Mouse (Mus musculus) MEL (cell line): ENCODE results near the gene Auts2. TPM values are rescaled to one million over a fixed set of nuclear protein-coding genes. Genes with fewer than 3 reads are reported as not detected.

Source experiments
- DNase-seq: peaks from one replicate; pipeline ENCODE4 v3.0.0; 2011; ENCODE audit warnings: low read depth, low spot score
- H3K27ac ChIP-seq: 2 replicates; pipeline ENCODE4 v1.5.1; 2012; ENCODE audit warnings: low read depth, mild to moderate bottlenecking, control low read depth, low read length, moderate library complexity; ENCODE audit not compliant: control insufficient read depth
- H3K27me3 ChIP-seq, 2 experiments: fragments of 150-350 bp in 1 of 2; sonication (generic) in 1 of 2; 2 replicates each; pipeline ENCODE4 v1.6.1; 2012; ENCODE audit warnings: low read length in 2 of 2, mild to moderate bottlenecking in 2 of 2, improper control_type of control experiment in 1 of 2, moderate library complexity in 1 of 2; ENCODE audit not compliant: insufficient read depth in 2 of 2, control insufficient read depth in 1 of 2
- H3K36me3 ChIP-seq, 2 experiments: 2 replicates each; pipeline ENCODE4 v1.6.1; 2012 to 2014; ENCODE audit warnings: low read length in 2 of 2, improper control_type of control experiment in 1 of 2, inconsistent platforms in 1 of 2, mild to moderate bottlenecking in 1 of 2; ENCODE audit not compliant: insufficient read depth in 2 of 2, control insufficient read depth in 1 of 2
- H3K4me1 ChIP-seq, 2 experiments: fragments of 150-350 bp in 1 of 2; sonication (generic) in 1 of 2; 2 replicates each; pipeline ENCODE4 v1.6.1; 2012; ENCODE audit warnings: low read length in 2 of 2, improper control_type of control experiment in 1 of 2, mild to moderate bottlenecking in 1 of 2; ENCODE audit not compliant: insufficient read depth in 2 of 2, control insufficient read depth in 1 of 2
- H3K4me3 ChIP-seq, 2 experiments: fragments of 150-350 bp in 1 of 2; sonication (generic) in 1 of 2; 2 replicates each; pipeline ENCODE4 v1.5.1; 2012; ENCODE audit warnings: low read depth in 2 of 2, low read length in 2 of 2, mild to moderate bottlenecking in 2 of 2, moderate library complexity in 2 of 2, control low read depth in 1 of 2, improper control_type of control experiment in 1 of 2; ENCODE audit not compliant: control insufficient read depth in 1 of 2, insufficient read depth in 1 of 2
- H3K79me2 ChIP-seq: 2 replicates; pipeline ENCODE4 v1.6.1; 2012; ENCODE audit warnings: mild to moderate bottlenecking, low read length, moderate library complexity; ENCODE audit not compliant: control insufficient read depth, poor library complexity, insufficient read depth
- H3K9ac ChIP-seq: 2 replicates; pipeline ENCODE4 v1.6.1; 2012; ENCODE audit warnings: low read depth, mild to moderate bottlenecking, control low read depth, low read length, moderate library complexity; ENCODE audit not compliant: control insufficient read depth, poor library complexity, severe bottlenecking
- H3K9me3 ChIP-seq: fragments of 150-350 bp; sonication (generic); replicated peaks from 2 replicates; pipeline ENCODE4 v1.6.1; 2012; ENCODE audit warnings: mild to moderate bottlenecking, low read length, improper control_type of control experiment, moderate library complexity; ENCODE audit not compliant: insufficient read depth
- CHD1 ChIP-seq: IDR thresholded peaks from 2 replicates; pipeline ENCODE4 v1.6.1; 2012; ENCODE audit warnings: low read depth, mild to moderate bottlenecking, inconsistent platforms, low read length, improper control_type of control experiment
- ELF1 ChIP-seq: IDR thresholded peaks from 2 replicates; pipeline ENCODE4 v1.6.1; 2014; ENCODE audit warnings: low read depth, mild to moderate bottlenecking, inconsistent platforms, low read length, improper control_type of control experiment, moderate library complexity
- GABPA ChIP-seq: IDR thresholded peaks from 2 replicates; pipeline ENCODE4 v1.6.1; 2012; ENCODE audit warnings: low read depth, mild to moderate bottlenecking, inconsistent platforms, low read length, improper control_type of control experiment, moderate library complexity
- GATA1 ChIP-seq: IDR thresholded peaks from 2 replicates; pipeline ENCODE4 v1.6.1; 2011; ENCODE audit warnings: low read depth, low read length, improper control_type of control experiment
- KAT2A ChIP-seq: conservative IDR thresholded peaks from 2 replicates; pipeline ENCODE4 v1.6.1; 2012; ENCODE audit warnings: low read depth, low read length, improper control_type of control experiment, inconsistent platforms
- MEF2A ChIP-seq: IDR thresholded peaks from 2 replicates; pipeline ENCODE4 v1.6.1; 2014; ENCODE audit warnings: low read depth, mild to moderate bottlenecking, inconsistent platforms, low read length, improper control_type of control experiment; ENCODE audit not compliant: poor library complexity, insufficient replicate concordance, severe bottlenecking; ENCODE audit errors: extremely low read depth
- MXI1 ChIP-seq: IDR thresholded peaks from 2 replicates; pipeline ENCODE4 v1.6.1; 2011; ENCODE audit warnings: mild to moderate bottlenecking, low read depth, low read length, improper control_type of control experiment
- MYC ChIP-seq: IDR thresholded peaks from 2 replicates; pipeline ENCODE4 v1.6.1; 2011; ENCODE audit warnings: low read depth, mild to moderate bottlenecking, low read length, improper control_type of control experiment, moderate library complexity
- NRF1 ChIP-seq: IDR thresholded peaks from 2 replicates; pipeline ENCODE4 v1.6.1; 2014; ENCODE audit warnings: low read depth, mild to moderate bottlenecking, inconsistent platforms, low read length, improper control_type of control experiment, moderate library complexity; ENCODE audit not compliant: poor library complexity, insufficient read depth, severe bottlenecking
- POLR2A ChIP-seq, 2 experiments: IDR thresholded peaks; 2 replicates each; pipeline ENCODE4 v1.6.1; 2011 to 2012; ENCODE audit warnings: low read length in 2 of 2, mild to moderate bottlenecking in 2 of 2, control low read depth in 1 of 2, improper control_type of control experiment in 1 of 2, low read depth in 1 of 2, moderate library complexity in 1 of 2; ENCODE audit not compliant: control insufficient read depth in 1 of 2, insufficient read depth in 1 of 2, poor library complexity in 1 of 2
- RAD21 ChIP-seq: IDR thresholded peaks from 2 replicates; pipeline ENCODE4 v1.6.1; 2011; ENCODE audit warnings: mild to moderate bottlenecking, low read depth, low read length, improper control_type of control experiment
- SMC3 ChIP-seq: IDR thresholded peaks from 2 replicates; pipeline ENCODE4 v1.6.1; 2011; ENCODE audit warnings: low read depth, low read length, improper control_type of control experiment
- TAL1 ChIP-seq: IDR thresholded peaks from 2 replicates; pipeline ENCODE4 v1.6.1; 2012; ENCODE audit warnings: mild to moderate bottlenecking, inconsistent platforms, low read length, moderate library complexity, mixed read lengths
- UBTF ChIP-seq: IDR thresholded peaks from 2 replicates; pipeline ENCODE4 v1.6.1; 2012; ENCODE audit warnings: low read depth, mild to moderate bottlenecking, inconsistent platforms, low read length, improper control_type of control experiment, moderate library complexity, borderline replicate concordance; ENCODE audit not compliant: insufficient read depth
- USF1 ChIP-seq: IDR thresholded peaks from 2 replicates; pipeline ENCODE4 v1.6.1; 2014; ENCODE audit warnings: low read depth, mild to moderate bottlenecking, inconsistent platforms, low read length, improper control_type of control experiment, moderate library complexity
- USF2 ChIP-seq, 2 experiments: IDR thresholded peaks; 2 replicates each; pipeline ENCODE4 v1.6.1; 2011 to 2012; ENCODE audit warnings: improper control_type of control experiment in 2 of 2, low read length in 2 of 2, borderline replicate concordance in 1 of 2, inconsistent platforms in 1 of 2, low read depth in 1 of 2, mild to moderate bottlenecking in 1 of 2; ENCODE audit not compliant: insufficient read depth in 1 of 2
- ZC3H11A ChIP-seq: IDR thresholded peaks from 2 replicates; pipeline ENCODE4 v1.6.1; 2012; ENCODE audit warnings: low read depth, mild to moderate bottlenecking, inconsistent platforms, low read length, improper control_type of control experiment
- polyA plus RNA-seq, 2 experiments: library from polyadenylated mRNA; stranded (reverse) in 1 of 2; unstranded in 1 of 2; fragments of >175 nt in 1 of 2; fragments of >200 nt in 1 of 2; gene quantifications; 2 replicates each; pipeline versions ENCODE4 v1.2.1 to v1.2.4; 2012; ENCODE audit warnings: low replicate concordance in 2 of 2, low read depth in 1 of 2; ENCODE audit not compliant: insufficient read length in 2 of 2, insufficient read depth in 1 of 2, missing spikeins in 1 of 2
- total RNA-seq: library from RNA; depleted of rRNA; stranded (reverse); fragments of 300-350 nt; gene quantifications from 2 replicates; pipeline ENCODE4 v1.2.3, GENCODE M21; 2012

The Auts2 gene
- total and polyA plus RNA-seq, 3 experiments: not detected

GRCm38 (mm10) chr5:131643176-131644174 lies 899.7 kb downstream of the Auts2 start:
- Histone ChIP-seq H3K9me3 (no peaks in the 10 kb centered on the region), H3K4me1 (no peaks in the 10 kb centered on the region)

GRCm38 (mm10) chr5:131642752-131643151 lies 900.4 kb downstream of the Auts2 start:
- TF ChIP-seq CHD1: no peak
- TF ChIP-seq GABPA: no peak
- no peaks in the 10 kb centered on the region for H3K27me3 ChIP-seq
- no peak overlapping the region for H3K4me3 ChIP-seq
- H3K79me2 ChIP-seq: no peaks in the 10 kb centered on the region
- no peaks in the 10 kb centered on the region for H3K36me3 ChIP-seq
- DNase-seq: no peak
- no peaks in the 10 kb centered on the region for H3K9me3 ChIP-seq
- no peaks in the 10 kb centered on the region for H3K4me1 ChIP-seq
- H3K27ac ChIP-seq: no peak overlapping the region
- no peak overlapping the region for H3K9ac ChIP-seq

More at GRCm38 (mm10) chr5:131643176-131644174, 899.7 kb downstream of the Auts2 start:
- TF ChIP-seq USF2 (IDR thresholded peaks at IDR 0.05; ENCODE audit: borderline replicate concordance in 1 of 2, insufficient read depth in 1 of 2, low read depth in 1 of 2, low read length in 2 of 2) (no peak), ZC3H11A (no peak), MEF2A (no peak), UBTF (no peak), CHD1 (no peak), RAD21 (no peak), MXI1 (no peak)
- Histone ChIP-seq H3K27me3 (no peaks in the 10 kb centered on the region), H3K9ac (no peak overlapping the region), H3K36me3 (no peaks in the 10 kb centered on the region), H3K79me2 (no peaks in the 10 kb centered on the region), H3K27ac (no peak overlapping the region), H3K4me3 (no peak overlapping the region)
- DNase-seq: no peak

- H3K27ac ChIP-seq: no peak overlapping the region
- H3K27me3 ChIP-seq: no peaks in the 10 kb centered on the region
- H3K9me3 ChIP-seq: no peaks in the 10 kb centered on the region
- H3K36me3 ChIP-seq: no peaks in the 10 kb centered on the region
- no peak overlapping the region for H3K9ac ChIP-seq
- H3K79me2 ChIP-seq: no peaks in the 10 kb centered on the region
- DNase-seq: no peak
- no peak for TF ChIP-seq KAT2A
- no peak for TF ChIP-seq GATA1
- TF ChIP-seq MYC: no peak
- no peak for TF ChIP-seq POLR2A (IDR thresholded peaks at IDR 0.05; ENCODE audit: control insufficient read depth in 1 of 2, insufficient read depth in 1 of 2, low read depth in 1 of 2, low read length in 2 of 2, poor library complexity in 1 of 2)
- TF ChIP-seq USF1: no peak
- no peak for TF ChIP-seq TAL1
- no peak for TF ChIP-seq USF2 (IDR thresholded peaks at IDR 0.05; ENCODE audit: borderline replicate concordance in 1 of 2, insufficient read depth in 1 of 2, low read depth in 1 of 2, low read length in 2 of 2)
- TF ChIP-seq SMC3: no peak
- TF ChIP-seq ELF1: no peak
- TF ChIP-seq MEF2A: no peak
- TF ChIP-seq NRF1: no peak
- no peaks in the 10 kb centered on the region for H3K4me1 ChIP-seq
- H3K4me3 ChIP-seq: no peak overlapping the region
Observed at GRCm38 (mm10) chr5:131636431-131636830, 906.7 kb downstream of the Auts2 start.
